Mouse (Mus musculus): Measurements from ENCODE around the gene Katna1. TPM values are rescaled to one million over a fixed set of nuclear protein-coding genes. Genes with fewer than 3 reads are reported as not detected.
A peak's percentile ranks its signal among the peaks of the same experiment; 100 is the strongest.

Gene Katna1
- total RNA-seq, 2 experiments from 2014 or later, result 16.0 to 18.7 TPM

- DNase-seq (ENCODE audit: low spot score in 2 of 2), result no peak
Observed at GRCm38 (mm10) chr10:7778361-7778760, 52.6 kb downstream of the Katna1 start.

GRCm38 (mm10) chr10:7779751-7780237 is 54.0 kb downstream of the Katna1 start:
- DNase-seq (ENCODE audit: low spot score in 2 of 2), result no peak

GRCm38 (mm10) chr10:7780238-7781176 is 54.7 kb downstream of the Katna1 start:
- peak; percentile 80 to 89 for DNase-seq (ENCODE audit: low spot score in 2 of 2)

GRCm38 (mm10) chr10:7781214-7781613 is 55.4 kb downstream of the Katna1 start:
- no peak for DNase-seq (ENCODE audit: low spot score in 2 of 2)

GRCm38 (mm10) chr10:7787319-7787718 is 61.5 kb downstream of the Katna1 start:
- no peak for DNase-seq (ENCODE audit: low spot score in 2 of 2)

GRCm38 (mm10) chr10:7792254-7792750 is 66.5 kb downstream of the Katna1 start:
- DNase-seq (ENCODE audit: low spot score in 2 of 2), result no peak

GRCm38 (mm10) chr10:7792751-7793385 is 67.1 kb downstream of the Katna1 start, which contains the start of the genes Ginm1 and Ppil4:
Gene Ginm1, minus strand, starts transcription at chr10:7792824.
Gene Ppil4, plus strand, starts transcription at chr10:7792891.
- peak; percentile 87 to 94 for DNase-seq (ENCODE audit: low spot score in 2 of 2)

- no peak for DNase-seq (ENCODE audit: low spot score in 2 of 2)
Observed at GRCm38 (mm10) chr10:7801258-7801657, 75.5 kb downstream of the Katna1 start.

- DNase-seq (ENCODE audit: low spot score in 2 of 2), result no peak
Observed at GRCm38 (mm10) chr10:7802519-7803140, 76.8 kb downstream of the Katna1 start.

- DNase-seq (ENCODE audit: low spot score in 2 of 2), result peak in 1 of 2 experiments; percentile 84
Observed at GRCm38 (mm10) chr10:7809937-7810336, 84.1 kb downstream of the Katna1 start.

Other genes with a start within 250 kb of the Katna1 start
- gene Lrp11, start 136.2 kb upstream of the Katna1 start, total RNA-seq (2021), result 100 to 1,000 TPM; 197 to 207 TPM
- gene Nup43, start 58.5 kb upstream of the Katna1 start, total RNA-seq (2021), result 1 to 10 TPM; 6.1 to 6.9 TPM
- gene Pcmt1, start 44.9 kb upstream of the Katna1 start, total RNA-seq (2021), result 100 to 1,000 TPM; 173 to 177 TPM
- gene Lats1, start 44.8 kb upstream of the Katna1 start, total RNA-seq (2021), result 10 to 100 TPM; 31.1 to 32.1 TPM
- 10 to 100 TPM; 18.2 to 18.6 TPM for gene Ginm1, start 66.8 kb downstream of the Katna1 start, total RNA-seq (2021)
- 10 to 100 TPM; 34.6 to 37.2 TPM for gene Ppil4, start 66.9 kb downstream of the Katna1 start, total RNA-seq (2021)
- gene Zc3h12d, start 106.5 kb downstream of the Katna1 start, total RNA-seq (2021), result under 1 TPM in 1 of 2 experiments, not detected in 1; 0.07 TPM
- gene Tab2, start 230.2 kb downstream of the Katna1 start, total RNA-seq (2021), result 10 to 100 TPM; 56.6 to 57.4 TPM

All from layer of hippocampus, adult 18-20 months (tissue).